In the genomic region with DNA sequence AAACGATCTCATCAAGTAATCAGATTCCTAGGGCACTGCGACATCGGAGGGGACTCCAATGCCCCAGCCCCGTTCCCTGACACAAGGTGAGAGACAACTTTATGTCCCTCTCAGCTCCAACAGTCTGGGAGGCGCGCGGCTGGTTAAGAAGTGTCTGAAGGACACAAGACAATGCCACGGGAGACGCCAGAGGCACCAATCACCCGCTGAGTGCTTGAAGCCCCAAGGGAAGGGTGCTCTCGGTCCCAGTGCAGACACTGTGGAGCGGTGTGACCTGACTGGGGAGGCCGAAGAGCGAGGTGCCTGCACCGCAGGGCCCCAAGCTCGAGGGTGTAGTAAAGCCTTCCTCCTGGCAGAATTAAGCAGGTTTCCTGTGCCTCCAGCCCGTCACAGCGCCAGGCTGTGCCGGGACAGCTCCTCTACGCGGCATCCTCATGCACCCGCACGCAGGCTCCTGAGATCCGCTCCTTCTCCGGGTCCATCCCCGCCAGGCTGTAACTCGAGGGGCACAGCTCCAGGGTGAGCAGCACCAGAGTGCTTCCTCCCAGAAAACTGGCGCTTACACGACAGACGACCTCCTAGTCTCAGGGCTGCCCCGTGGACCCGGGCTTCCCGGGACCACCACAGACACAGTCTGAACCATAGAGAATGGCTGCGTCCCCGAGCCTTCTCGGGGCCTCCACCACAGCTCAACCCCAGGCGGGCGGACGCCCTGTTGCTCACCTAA, we compare ENCODE assay signal across 8 mouse cellular contexts. TPM values are rescaled to one million over a fixed set of nuclear protein-coding genes. Genes with fewer than 3 reads are reported as not detected.
A peak's percentile ranks its signal among the peaks of the same experiment; 100 is the strongest.
DNase-seq lines count a peak whose midpoint lies in the region; ATAC-seq and TF ChIP-seq lines count a peak whose summit lies in the region.

No protein-coding gene starts in this region.

- no peak for TF ChIP-seq CTCF in MEL (IDR thresholded peaks at IDR 0.05 in 2 of 3, conservative IDR thresholded peaks at IDR 0.05 in 1 of 3; ENCODE audit: control insufficient read depth in 1 of 3, insufficient read depth in 1 of 3, low read depth in 2 of 3, low read length in 3 of 3, poor library complexity in 1 of 3, severe bottlenecking in 1 of 3)
- no peak for TF ChIP-seq CTCF in liver, adult 2 months (IDR thresholded peaks at IDR 0.05; ENCODE audit: low read depth, low read length)

- no peak for TF ChIP-seq POLR2A in MEL (IDR thresholded peaks at IDR 0.05; ENCODE audit: control insufficient read depth in 1 of 2, insufficient read depth in 1 of 2, low read depth in 1 of 2, low read length in 2 of 2, poor library complexity in 1 of 2)
- no peak for TF ChIP-seq POLR2A in liver, adult 2 months (IDR thresholded peaks at IDR 0.05; ENCODE audit: extremely low read depth, insufficient read depth, low read length)

- H3K9ac ChIP-seq in MEL (ENCODE audit: control insufficient read depth, low read depth, low read length, poor library complexity, severe bottlenecking), result peak overlapping the region; percentile 77
- H3K9ac ChIP-seq in hindbrain, embryonic 14.5 days, result peak overlapping the region; percentile 56
- H3K9ac ChIP-seq in liver, adult 2 months (ENCODE audit: low read depth, low read length), result peak overlapping the region; percentile 48

- TF ChIP-seq EP300 in MEL (IDR thresholded peaks at IDR 0.05; ENCODE audit: low read depth in 1 of 2, low read length in 2 of 2), result no peak

- peak; percentile 62 for ATAC-seq in hindbrain, embryonic 14.5 days (ENCODE audit: low FRiP score)
- peak; percentile 32; the same call in 1 of the 2 replicates for ATAC-seq in monocyte, adult 5-6 weeks (replicated peaks; ENCODE audit: insufficient number of reproducible peaks, low FRiP score, low TSS enrichment, poor library complexity, severe bottlenecking)

- no peaks in the 10 kb centered on the region for H3K27me3 ChIP-seq in MEL (ENCODE audit: control insufficient read depth in 1 of 2, insufficient read depth in 2 of 2, low read length in 2 of 2)
- no peaks in the 10 kb centered on the region for H3K27me3 ChIP-seq in hindbrain, embryonic 14.5 days (ENCODE audit: control insufficient read depth, insufficient read depth, low read length)
- H3K27me3 ChIP-seq in liver, adult 2 months (ENCODE audit: control insufficient read depth, insufficient read depth, low read length), result peaks cover 9% of the 10 kb centered on the region

- no peaks in the 10 kb centered on the region; the same call in 1 of the 2 replicates for H3K79me2 ChIP-seq in MEL (ENCODE audit: control insufficient read depth, insufficient read depth, low read length, poor library complexity)
- no peaks in the 10 kb centered on the region for H3K79me2 ChIP-seq in liver, adult 2 months (ENCODE audit: control insufficient read depth, insufficient read depth, low read length)

- peak overlapping the region; percentile 66 to 70 for H3K4me3 ChIP-seq in MEL (ENCODE audit: control insufficient read depth in 1 of 2, insufficient read depth in 1 of 2, low read depth in 2 of 2, low read length in 2 of 2)
- H3K4me3 ChIP-seq in hindbrain, embryonic 14.5 days (replicated peaks; ENCODE audit: low read length), result peak overlapping the region; percentile 47
- H3K4me3 ChIP-seq in liver, adult 2 months (ENCODE audit: insufficient read depth, low read depth, low read length), result peak overlapping the region; percentile 55

- H3K27ac ChIP-seq in MEL (ENCODE audit: control insufficient read depth, low read depth, low read length), result peak overlapping the region; percentile 68
- peak overlapping the region; percentile 40; the same call in 1 of the 2 replicates for H3K27ac ChIP-seq in hindbrain, embryonic 14.5 days
- H3K27ac ChIP-seq in liver, adult 2 months (replicated peaks; ENCODE audit: insufficient read depth, low read depth, low read length), result no peak overlapping the region

- H3K4me1 ChIP-seq in MEL (ENCODE audit: control insufficient read depth in 1 of 2, insufficient read depth in 2 of 2, low read length in 2 of 2), result peaks cover 0 to 9% of the 10 kb centered on the region in 2 experiments; a peak in 2 of 4 replicates
- peaks cover 6% of the 10 kb centered on the region; the same call in 1 of the 2 replicates for H3K4me1 ChIP-seq in hindbrain, embryonic 14.5 days (replicated peaks; ENCODE audit: control insufficient read depth, insufficient read depth, low read length)
- H3K4me1 ChIP-seq in liver, adult 2 months (ENCODE audit: control insufficient read depth, insufficient read depth, low read length), result peaks cover 6% of the 10 kb centered on the region; the same call in 1 of the 2 replicates

- TF ChIP-seq RAD21 in MEL (IDR thresholded peaks at IDR 0.05; ENCODE audit: low read depth, low read length), result no peak

- H3K4me2 ChIP-seq in hindbrain, embryonic 14.5 days (replicated peaks), result peak overlapping the region; percentile 80

- H3K36me3 ChIP-seq in MEL (ENCODE audit: control insufficient read depth in 1 of 2, insufficient read depth in 2 of 2, low read length in 2 of 2), result peaks cover 0 to 2% of the 10 kb centered on the region in 2 experiments; a peak in 2 of 4 replicates
- H3K36me3 ChIP-seq in hindbrain, embryonic 14.5 days (replicated peaks; ENCODE audit: control insufficient read depth, insufficient read depth), result no peaks in the 10 kb centered on the region
- H3K36me3 ChIP-seq in liver, adult 2 months (ENCODE audit: control insufficient read depth, insufficient read depth, low read length), result no peaks in the 10 kb centered on the region

- DNase-seq in 3T3-L1 (ENCODE audit: low read depth, low spot score) (peak; percentile 70), MEL (ENCODE audit: low read depth, low spot score) (peak; percentile 60)
- DNase-seq in cerebellum, adult 8-10 months, result peak; percentile 58
- peak; percentile 20 for DNase-seq in gastrocnemius, adult 18-20 months (ENCODE audit: low spot score)
- no peak for DNase-seq in hindbrain, embryonic 14.5 days (ENCODE audit: low spot score)
- no peak for DNase-seq in liver, adult 2 months (ENCODE audit: extremely low read depth, low read depth, low spot score)
- DNase-seq in thymus, postnatal 25 days, result peak; percentile 62

- H3K9me3 ChIP-seq in MEL (replicated peaks; ENCODE audit: insufficient read depth, low read length), result no peaks in the 10 kb centered on the region
- no peaks in the 10 kb centered on the region for H3K9me3 ChIP-seq in hindbrain, embryonic 14.5 days (ENCODE audit: control insufficient read depth, low read length)

- WGBS in hindbrain, embryonic 14.5 days, result under 1% methylated on average over 39 of the region's 39 CpGs
- WGBS in liver, adult 2 months, result 4% methylated on average over 39 of the region's 39 CpGs

TF ChIP-seq in MEL, 35 proteins besides CTCF, POLR2A, EP300 and RAD21:
- no peak for TF ChIP-seq MYB (IDR thresholded peaks at IDR 0.05; ENCODE audit: low read depth, low read length)
- no peak for TF ChIP-seq USF2 (IDR thresholded peaks at IDR 0.05; ENCODE audit: borderline replicate concordance in 1 of 2, insufficient read depth in 1 of 2, low read depth in 1 of 2, low read length in 2 of 2)
- no peak for TF ChIP-seq CHD2 (IDR thresholded peaks at IDR 0.05; ENCODE audit: low read length)
- no peak for TF ChIP-seq MYC (IDR thresholded peaks at IDR 0.05; ENCODE audit: low read depth, low read length)
- TF ChIP-seq RCOR1 (IDR thresholded peaks at IDR 0.05; ENCODE audit: low read depth, low read length), result no peak
- TF ChIP-seq MAX (IDR thresholded peaks at IDR 0.05; ENCODE audit: low read length), result no peak
- TF ChIP-seq SIN3A (IDR thresholded peaks at IDR 0.05; ENCODE audit: low read length), result no peak
- TF ChIP-seq BHLHE40 (IDR thresholded peaks at IDR 0.05; ENCODE audit: borderline replicate concordance, low read depth, low read length), result no peak
- no peak for TF ChIP-seq UBTF (IDR thresholded peaks at IDR 0.05; ENCODE audit: borderline replicate concordance, insufficient read depth, low read depth, low read length)
- TF ChIP-seq HCFC1 (IDR thresholded peaks at IDR 0.05; ENCODE audit: low read depth, low read length), result no peak
- no peak for TF ChIP-seq MXI1 (IDR thresholded peaks at IDR 0.05; ENCODE audit: low read depth, low read length)
- TF ChIP-seq JUND (IDR thresholded peaks at IDR 0.05; ENCODE audit: low read depth, low read length), result no peak
TF ChIP-seq in MEL: peak in this region for 0.

RNA-seq across cellular contexts. Expression of gene Osbpl3, which starts 0.7 kb away (rescaled TPM):
- total RNA-seq in MEL (2012; rRNA removed), result 4.3 and 5.6 TPM in 2 replicates
- polyA plus RNA-seq in MEL (2012; ENCODE audit: insufficient read depth in 1 of 2, insufficient read length in 2 of 2, low read depth in 1 of 2, low replicate concordance in 2 of 2, missing spikeins in 1 of 2), result 1 to 10 TPM in 1 of 2 experiments, not detected in 1; 4.9 TPM
- 1 to 10 TPM; 2.2 to 3.4 TPM for total RNA-seq in gastrocnemius, adult 18-20 months (2021)
- polyA plus RNA-seq in hindbrain, embryonic 14.5 days (2014; fragmentation: Nextera tagmentation; extraction: Ambion mirVana), result 3.9 and 4.2 TPM in 2 replicates
- 0.83 and 1.4 TPM in 2 replicates for total RNA-seq in liver, adult 2 months (2014; rRNA removed)
- 0.15 and 0.16 TPM in 2 replicates for polyA plus RNA-seq in liver, adult 2 months (2012; rRNA removed)
- 58.3 to 144 TPM (median 65.9 TPM) in 3 replicates for total RNA-seq in monocyte, adult 5-6 weeks (2017)

Comparison
In these comparisons a context has a peak if more than half of its experiments do, and no peak if none do; other contexts are left out.
1. DNase-seq: peak in 3T3-L1 (single experiment), MEL (single experiment), cerebellum, adult 8-10 months (single experiment), gastrocnemius, adult 18-20 months (single experiment) and thymus, postnatal 25 days (single experiment); none in hindbrain, embryonic 14.5 days (single experiment) and liver, adult 2 months (single experiment).
2. Peak in every context shown above with its lines, with median percentiles within 50 percentile points of each other: H3K4me3 ChIP-seq and H3K9ac ChIP-seq.